Mouse (Mus musculus): ENCODE data around the gene Sync.

DNA sequence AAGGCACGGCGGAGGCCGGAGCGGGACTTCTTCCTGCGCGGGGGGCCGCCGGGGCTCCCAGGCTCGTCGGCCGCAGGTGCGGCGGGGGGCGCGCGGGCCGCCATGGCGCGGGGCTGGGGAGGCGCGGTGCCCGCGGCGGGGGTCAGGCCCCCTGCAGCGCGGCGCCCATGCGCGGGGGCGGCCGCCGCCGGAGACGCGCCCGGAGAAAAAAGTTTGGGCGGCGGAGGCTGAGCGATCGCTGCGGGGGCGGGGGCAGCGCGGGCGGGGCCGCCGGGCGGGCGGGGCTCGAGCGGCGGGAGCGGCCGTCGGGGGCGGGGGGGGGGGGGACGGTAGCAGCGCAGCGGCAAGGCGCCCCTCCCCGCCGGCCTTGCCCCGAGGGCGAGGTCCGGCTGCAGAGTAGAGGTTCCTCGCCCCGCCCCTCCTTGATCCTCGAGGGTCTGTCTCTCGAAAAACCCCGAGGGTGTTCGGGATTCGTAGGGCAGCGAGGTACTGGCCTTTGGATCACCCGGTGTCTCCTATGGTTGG lies 39.1 kb upstream of the Sync start:
- TF ChIP-seq CTCF (IDR thresholded peaks at IDR 0.05; ENCODE audit: control insufficient read depth, insufficient read depth, insufficient read length) (no peak), FOSL1 (IDR thresholded peaks at IDR 0.05; ENCODE audit: insufficient read depth, low read length, poor library complexity, severe bottlenecking) (no peak), MYOG (IDR thresholded peaks at IDR 0.05; ENCODE audit: control insufficient read depth, extremely low read depth, insufficient read length) (no peak), MYOD1 (IDR thresholded peaks at IDR 0.05; ENCODE audit: control insufficient read depth, insufficient read length, low read depth) (no peak), CEBPB (IDR thresholded peaks at IDR 0.05; ENCODE audit: low read depth) (no peak), USF1 (IDR thresholded peaks at IDR 0.05; ENCODE audit: low read depth) (no peak)
